Mouse (Mus musculus) liver, adult 2 months (tissue): ENCODE results near the gene Pcnx2.

Experiments used
- CTCF ChIP-seq: fragments of 200-500 bp; IDR thresholded peaks from 2 replicates; pipeline ENCODE4 v1.5.1; 2011; ENCODE audit warnings: low read depth, low read length, control low read depth
- POLR2A ChIP-seq: fragments of 200-500 bp; IDR thresholded peaks from 2 replicates; pipeline ENCODE4 v1.6.1; 2011; ENCODE audit warnings: low read length, control low read depth; ENCODE audit not compliant: insufficient read depth; ENCODE audit errors: extremely low read depth

GRCm38 (mm10) chr8:125738956-125739355 lies 159.2 kb downstream of the Pcnx2 start:
- no peak for TF ChIP-seq CTCF
- TF ChIP-seq POLR2A, result no peak
